Mouse (Mus musculus): ENCODE data around the gene Nsg1.

Gene Nsg1

GRCm38 (mm10) chr5:38159634-38160413, at the start of gene Nsg1:
Nsg1 (minus strand) TSS chr5:38159907.
- no peak for DNase-seq

GRCm38 (mm10) chr5:38208985-38209384, 49.3 kb upstream of the Nsg1 start:
- no peak for DNase-seq

- no peak for DNase-seq
These were observed 45.6 kb upstream of the Nsg1 start for GRCm38 (mm10) chr5:38205303-38205726.

- DNase-seq = no peak
These were observed 40.0 kb upstream of the Nsg1 start for GRCm38 (mm10) chr5:38199686-38200085.

- DNase-seq = peak; percentile 55 to 84
These were observed 37.7 kb upstream of the Nsg1 start for GRCm38 (mm10) chr5:38197482-38197823.

- DNase-seq = no peak
These were observed 37.2 kb upstream of the Nsg1 start for GRCm38 (mm10) chr5:38196821-38197481.

GRCm38 (mm10) chr5:38195941-38196340, 36.2 kb upstream of the Nsg1 start:
- no peak for DNase-seq

- no peak for DNase-seq
These were observed 35.2 kb upstream of the Nsg1 start for GRCm38 (mm10) chr5:38194946-38195345.

GRCm38 (mm10) chr5:38190907-38191306, 31.2 kb upstream of the Nsg1 start:
- DNase-seq = no peak

- no peak for DNase-seq
These were observed 27.3 kb upstream of the Nsg1 start for GRCm38 (mm10) chr5:38187006-38187405.

- DNase-seq = no peak
These were observed 25.1 kb upstream of the Nsg1 start for GRCm38 (mm10) chr5:38184688-38185285.

- DNase-seq = no peak
These were observed 14.7 kb upstream of the Nsg1 start for GRCm38 (mm10) chr5:38174256-38174912.

- no peak for DNase-seq
These were observed 14.1 kb upstream of the Nsg1 start for GRCm38 (mm10) chr5:38173766-38174165.

GRCm38 (mm10) chr5:38168497-38168896, 8.8 kb upstream of the Nsg1 start:
- peak; percentile 16 to 20 for DNase-seq

- DNase-seq = peak in 1 of 2 experiments; percentile 31
These were observed 617 bp downstream of the Nsg1 start for GRCm38 (mm10) chr5:38158947-38159633.

GRCm38 (mm10) chr5:38158501-38158946, 1.2 kb downstream of the Nsg1 start:
- no peak for DNase-seq

- DNase-seq = no peak
These were observed 2.2 kb downstream of the Nsg1 start for GRCm38 (mm10) chr5:38157481-38158020.

- no peak for DNase-seq
These were observed 6.1 kb downstream of the Nsg1 start for GRCm38 (mm10) chr5:38153636-38154035.

GRCm38 (mm10) chr5:38152201-38153108, 7.3 kb downstream of the Nsg1 start:
- DNase-seq = no peak

- no peak for DNase-seq
These were observed 8.4 kb downstream of the Nsg1 start for GRCm38 (mm10) chr5:38151264-38151663.

GRCm38 (mm10) chr5:38146524-38146923, 13.2 kb downstream of the Nsg1 start:
- DNase-seq = peak; percentile 28 to 38
